Mouse (Mus musculus): ENCODE results near the gene Peak1. TPM values are rescaled to one million over a fixed set of nuclear protein-coding genes. Genes with fewer than 3 reads are reported as not detected.

The Peak1 gene
- total and polyA plus RNA-seq, 3 experiments = 2.8 to 13.3 (median 5.4) TPM

DNA sequence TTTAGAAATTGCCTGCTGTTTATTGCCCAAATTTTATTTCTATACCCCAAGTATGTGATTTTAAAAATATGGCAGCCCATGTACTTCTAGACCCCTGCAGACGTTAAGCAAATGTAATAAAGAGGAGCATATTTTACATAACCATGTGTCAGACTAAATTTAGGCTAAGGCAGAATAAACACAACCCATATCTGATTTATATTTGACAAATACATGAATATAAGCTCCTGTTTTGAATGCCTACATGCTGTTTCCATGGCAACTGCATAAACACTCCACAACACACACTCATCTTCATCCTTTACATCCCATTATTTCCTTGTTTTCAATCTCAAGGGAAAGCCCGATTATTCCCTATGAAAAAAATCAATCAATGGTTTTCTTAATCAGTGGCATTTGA, 108.8 kb downstream of the Peak1 start:
- peaks cover 0 to 15% of the 10 kb centered on the region in 2 experiments for H3K36me3 ChIP-seq (replicated peaks in 1 of 2; ENCODE audit: control insufficient read depth in 1 of 2, insufficient read depth in 1 of 2, low read length in 1 of 2)
- H3K79me2 ChIP-seq (replicated peaks; ENCODE audit: control insufficient read depth, extremely low read depth, insufficient read depth, poor library complexity, severe bottlenecking) = no peaks in the 10 kb centered on the region
- H3K27ac ChIP-seq (ENCODE audit: insufficient read depth, low read depth) = no peak overlapping the region
- H3K4me1 ChIP-seq (ENCODE audit: control insufficient read depth in 1 of 2, insufficient read depth in 2 of 2) = no peaks in the 10 kb centered on the region
- no peaks in the 10 kb centered on the region for H3K9me3 ChIP-seq (replicated peaks; ENCODE audit: low read length)
- in situ Hi-C loops (cut with MboI; ENCODE audit: low pct_ligation_motif_present, low pct_unique_long_range_greater_than_20kb, low sequenced_read_pairs) = no loop called here
- no peak for TF ChIP-seq RAD21 (IDR thresholded peaks at IDR 0.05; ENCODE audit: low read depth, low read length)
- TF ChIP-seq CHD2 (IDR thresholded peaks at IDR 0.05; ENCODE audit: low read length) = no peak
- no peak for TF ChIP-seq MAFK (IDR thresholded peaks at IDR 0.05; ENCODE audit: insufficient replicate concordance, low read length)
- no peak for TF ChIP-seq TBP (conservative IDR thresholded peaks at IDR 0.05; ENCODE audit: low read depth, low read length)
- no peak for TF ChIP-seq TCF12 (IDR thresholded peaks at IDR 0.05; ENCODE audit: low read depth, low read length)
- no peak for TF ChIP-seq CHD1 (IDR thresholded peaks at IDR 0.05; ENCODE audit: low read depth, low read length)
- no peak for TF ChIP-seq E2F4 (IDR thresholded peaks at IDR 0.05; ENCODE audit: insufficient replicate concordance, low read depth, low read length)
- TF ChIP-seq POLR2AphosphoS2 (IDR thresholded peaks at IDR 0.05; ENCODE audit: low read depth, low read length) = no peak
- no peak for TF ChIP-seq MAX (IDR thresholded peaks at IDR 0.05; ENCODE audit: low read length)
- no peak for TF ChIP-seq CTCF (conservative IDR thresholded peaks at IDR 0.05 in 1 of 2, IDR thresholded peaks at IDR 0.05 in 1 of 2; ENCODE audit: low read depth in 2 of 2, low read length in 2 of 2)
- no peak for TF ChIP-seq USF1 (IDR thresholded peaks at IDR 0.05; ENCODE audit: low read depth, low read length)
- no peak for DNase-seq (ENCODE audit: extremely low read depth)
- dilution Hi-C loops (cut with MboI; ENCODE audit: extremely low pct_ligation_motif_present, extremely low pct_unique_long_range_greater_than_20kb, low sequenced_read_pairs) = no loop called here
- H3K9ac ChIP-seq (ENCODE audit: insufficient read depth, low read depth) = no peak overlapping the region
- H3K27me3 ChIP-seq (replicated peaks) = no peaks in the 10 kb centered on the region
- no peak overlapping the region for H3K4me2 ChIP-seq (ENCODE audit: insufficient read depth, low read depth, poor library complexity, severe bottlenecking)
- no peak overlapping the region for H3K4me3 ChIP-seq (replicated peaks in 1 of 3; ENCODE audit: low read depth in 2 of 3, low read length in 2 of 3, poor library complexity in 1 of 3)

DNA sequence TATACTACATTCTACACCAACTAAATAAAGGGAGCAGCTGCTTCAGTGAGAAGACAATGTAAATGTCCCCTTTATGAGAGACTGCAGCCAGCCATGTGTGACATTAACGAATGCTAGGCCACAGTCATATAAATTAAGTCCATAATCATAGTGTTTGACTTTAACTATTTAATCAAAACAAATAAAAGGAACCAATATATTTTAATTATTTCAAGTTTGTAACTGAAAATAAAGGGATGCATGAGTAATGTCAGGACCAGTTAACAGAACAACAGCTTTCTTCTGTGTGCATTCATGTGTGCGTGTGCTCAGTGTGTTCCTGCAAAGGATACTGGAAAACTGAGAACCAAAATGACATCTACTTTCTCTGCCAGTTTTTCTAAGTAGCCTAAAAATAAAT, 113.3 kb downstream of the Peak1 start:
- TF ChIP-seq ELF1 (IDR thresholded peaks at IDR 0.05; ENCODE audit: low read depth, low read length) = no peak
- no peak for TF ChIP-seq MEF2A (IDR thresholded peaks at IDR 0.05; ENCODE audit: borderline replicate concordance, low read depth, low read length)
- no peak for TF ChIP-seq ZC3H11A (IDR thresholded peaks at IDR 0.05; ENCODE audit: low read depth, low read length)
- Histone ChIP-seq H3K27me3 (replicated peaks) (no peaks in the 10 kb centered on the region), H3K4me3 (replicated peaks in 1 of 3; ENCODE audit: low read depth in 2 of 3, low read length in 2 of 3, poor library complexity in 1 of 3) (no peak overlapping the region), H3K4me2 (ENCODE audit: insufficient read depth, low read depth, poor library complexity, severe bottlenecking) (no peak overlapping the region), H3K36me3 (replicated peaks in 1 of 2; ENCODE audit: control insufficient read depth in 1 of 2, insufficient read depth in 1 of 2, low read length in 1 of 2) (peaks cover 0 to 10% of the 10 kb centered on the region in 2 experiments), H3K9me3 (replicated peaks; ENCODE audit: low read length) (no peaks in the 10 kb centered on the region), H3K4me1 (ENCODE audit: control insufficient read depth in 1 of 2, insufficient read depth in 2 of 2) (no peaks in the 10 kb centered on the region), H3K9ac (ENCODE audit: insufficient read depth, low read depth) (no peak overlapping the region), H3K79me2 (replicated peaks; ENCODE audit: control insufficient read depth, extremely low read depth, insufficient read depth, poor library complexity, severe bottlenecking) (no peaks in the 10 kb centered on the region), H3K27ac (ENCODE audit: insufficient read depth, low read depth) (no peak overlapping the region)
- no peak for DNase-seq (ENCODE audit: extremely low read depth)
- in situ Hi-C loops (cut with MboI; ENCODE audit: low pct_ligation_motif_present, low pct_unique_long_range_greater_than_20kb, low sequenced_read_pairs) = no loop called here
- dilution Hi-C loops (cut with MboI; ENCODE audit: extremely low pct_ligation_motif_present, extremely low pct_unique_long_range_greater_than_20kb, low sequenced_read_pairs) = no loop called here

DNA sequence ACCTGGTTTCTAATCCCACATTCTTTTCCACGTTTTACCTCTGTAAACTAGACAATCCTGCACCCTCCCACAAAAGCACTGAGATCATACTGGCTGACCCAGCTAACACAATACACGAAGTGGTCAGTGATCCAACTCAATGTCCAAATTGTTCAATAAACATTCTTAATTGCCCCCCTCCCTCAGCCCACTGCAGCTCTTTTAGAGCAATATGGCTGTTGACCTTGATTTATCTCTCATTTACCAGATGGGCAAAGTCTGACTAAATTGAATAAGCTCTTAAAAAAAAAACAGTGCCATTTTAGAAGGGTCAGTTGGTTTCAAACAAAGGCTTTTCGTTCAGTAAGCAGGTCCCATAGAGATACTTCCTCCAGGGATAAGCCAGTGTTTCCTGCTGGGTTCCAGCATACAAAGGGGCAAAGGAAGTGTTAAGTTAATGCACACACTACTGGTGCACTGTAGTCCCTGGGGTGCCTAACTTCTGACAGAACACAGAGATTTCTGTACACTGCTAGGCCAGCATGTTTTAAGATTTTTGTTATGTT, 114.9 kb downstream of the Peak1 start:
- Histone ChIP-seq H3K4me3 (replicated peaks in 1 of 3; ENCODE audit: low read depth in 2 of 3, low read length in 2 of 3, poor library complexity in 1 of 3) (no peak overlapping the region), H3K9ac (ENCODE audit: insufficient read depth, low read depth) (no peak overlapping the region), H3K27ac (ENCODE audit: insufficient read depth, low read depth) (no peak overlapping the region), H3K9me3 (replicated peaks; ENCODE audit: low read length) (no peaks in the 10 kb centered on the region), H3K4me2 (ENCODE audit: insufficient read depth, low read depth, poor library complexity, severe bottlenecking) (no peak overlapping the region), H3K27me3 (replicated peaks) (no peaks in the 10 kb centered on the region), H3K79me2 (replicated peaks; ENCODE audit: control insufficient read depth, extremely low read depth, insufficient read depth, poor library complexity, severe bottlenecking) (no peaks in the 10 kb centered on the region), H3K36me3 (replicated peaks in 1 of 2; ENCODE audit: control insufficient read depth in 1 of 2, insufficient read depth in 1 of 2, low read length in 1 of 2) (peaks cover 0 to 13% of the 10 kb centered on the region in 2 experiments), H3K4me1 (ENCODE audit: control insufficient read depth in 1 of 2, insufficient read depth in 2 of 2) (peaks cover 0 to 14% of the 10 kb centered on the region in 2 experiments; a peak in 2 of 4 replicates)
- TF ChIP-seq SIN3A (IDR thresholded peaks at IDR 0.05; ENCODE audit: low read length) = no peak
- TF ChIP-seq POLR2AphosphoS2 (IDR thresholded peaks at IDR 0.05; ENCODE audit: low read depth, low read length) = no peak
- TF ChIP-seq MAX (IDR thresholded peaks at IDR 0.05; ENCODE audit: low read length) = no peak
- TF ChIP-seq USF2 (conservative IDR thresholded peaks at IDR 0.05; ENCODE audit: low read depth, low read length) = no peak
- no peak for TF ChIP-seq GABPA (IDR thresholded peaks at IDR 0.05; ENCODE audit: insufficient replicate concordance, low read depth, low read length)
- TF ChIP-seq MYC (IDR thresholded peaks at IDR 0.05; ENCODE audit: low read depth, low read length) = no peak
- TF ChIP-seq EP300 (IDR thresholded peaks at IDR 0.05; ENCODE audit: low read length) = no peak
- no peak for TF ChIP-seq CHD2 (IDR thresholded peaks at IDR 0.05; ENCODE audit: low read length)
- TF ChIP-seq RCOR1 (conservative IDR thresholded peaks at IDR 0.05; ENCODE audit: low read depth, low read length) = no peak
- TF ChIP-seq MAFK (IDR thresholded peaks at IDR 0.05; ENCODE audit: insufficient replicate concordance, low read length) = no peak
- no peak for TF ChIP-seq MXI1 (IDR thresholded peaks at IDR 0.05; ENCODE audit: low read depth, low read length)
- no peak for TF ChIP-seq CHD1 (IDR thresholded peaks at IDR 0.05; ENCODE audit: low read depth, low read length)
- no peak for TF ChIP-seq RAD21 (IDR thresholded peaks at IDR 0.05; ENCODE audit: low read depth, low read length)
- no peak for TF ChIP-seq JUND (conservative IDR thresholded peaks at IDR 0.05; ENCODE audit: low read depth, low read length)
- TF ChIP-seq PAX5 (IDR thresholded peaks at IDR 0.05; ENCODE audit: low read length) = no peak
- TF ChIP-seq ZKSCAN1 (IDR thresholded peaks at IDR 0.05; ENCODE audit: borderline replicate concordance, low read depth, low read length) = no peak
- no peak for DNase-seq (ENCODE audit: extremely low read depth)
- dilution Hi-C loops (cut with MboI; ENCODE audit: extremely low pct_ligation_motif_present, extremely low pct_unique_long_range_greater_than_20kb, low sequenced_read_pairs) (no loop called here), in situ Hi-C loops (cut with MboI; ENCODE audit: low pct_ligation_motif_present, low pct_unique_long_range_greater_than_20kb, low sequenced_read_pairs) (no loop called here)

Data from CH12.LX (cell line).